8 mouse cellular contexts compared by ENCODE assay signal in genomic region chr7:18840386-18841173, GRCm38 (mm10). TPM values are rescaled to one million over a fixed set of nuclear protein-coding genes. Genes with fewer than 3 reads are reported as not detected.
DNase-seq lines count a peak whose midpoint lies in the region; ATAC-seq and TF ChIP-seq lines count a peak whose summit lies in the region.

No protein-coding gene starts in this region.

- H3K27ac ChIP-seq in embryonic facial prominence, embryonic 14.5 days (replicated peaks; ENCODE audit: low read depth, low read length) = peak overlapping the region; percentile 86
- H3K27ac ChIP-seq in heart, embryonic 13.5 days (replicated peaks) = peak overlapping the region; percentile 68
- H3K27ac ChIP-seq in kidney, embryonic 15.5 days = peak overlapping the region; percentile 94
- H3K27ac ChIP-seq in liver, postnatal 0 days (ENCODE audit: low read depth) = peak overlapping the region; percentile 55
- no peak overlapping the region for H3K27ac ChIP-seq in neural tube, embryonic 11.5 days (ENCODE audit: low read depth, low read length)

- H3K36me3 ChIP-seq in embryonic facial prominence, embryonic 14.5 days (ENCODE audit: control insufficient read depth, insufficient read depth, low read length) = no peaks in the 10 kb centered on the region
- no peaks in the 10 kb centered on the region for H3K36me3 ChIP-seq in heart, embryonic 13.5 days
- no peaks in the 10 kb centered on the region for H3K36me3 ChIP-seq in kidney, embryonic 15.5 days
- no peaks in the 10 kb centered on the region for H3K36me3 ChIP-seq in liver, postnatal 0 days (replicated peaks; ENCODE audit: insufficient read depth, low read length)
- H3K36me3 ChIP-seq in neural tube, embryonic 11.5 days (ENCODE audit: control insufficient read depth, insufficient read depth, low read length) = no peaks in the 10 kb centered on the region

- peak; percentile 63 for DNase-seq in CD4-positive, CD25-positive, alpha-beta regulatory T cell, adult 2 months (ENCODE audit: low read depth, low spot score)
- DNase-seq in adrenal gland, postnatal 14 days = peak; percentile 52
- DNase-seq in embryonic facial prominence, embryonic 14.5 days (ENCODE audit: low spot score) = peak; percentile 87
- DNase-seq in liver, postnatal 0 days = peak; percentile 37
- DNase-seq in neural tube, embryonic 11.5 days (ENCODE audit: low spot score) = peak; percentile 62
- peak; percentile 21 for DNase-seq in thymus, postnatal 25 days

- WGBS in embryonic facial prominence, embryonic 14.5 days = 4% methylated on average over 14 of the region's 17 CpGs
- WGBS in heart, embryonic 13.5 days = 7% methylated on average over 14 of the region's 17 CpGs
- 4% methylated on average over 15 of the region's 17 CpGs for WGBS in kidney, embryonic 15.5 days
- WGBS in liver, postnatal 0 days (ENCODE audit: insufficient replicate concordance) = 7% methylated on average over 13 of the region's 17 CpGs
- WGBS in neural tube, embryonic 11.5 days = 6% methylated on average over 14 of the region's 17 CpGs

- H3K4me1 ChIP-seq in embryonic facial prominence, embryonic 14.5 days (ENCODE audit: control insufficient read depth, insufficient read depth, low read length) = no peaks in the 10 kb centered on the region
- peaks cover 12% of the 10 kb centered on the region; the same call in 1 of the 2 replicates for H3K4me1 ChIP-seq in heart, embryonic 13.5 days
- H3K4me1 ChIP-seq in kidney, embryonic 15.5 days = 0 out of 2 replicates have a peak, but pooled peaks cover 3% of the 10 kb centered on the region
- H3K4me1 ChIP-seq in liver, postnatal 0 days (ENCODE audit: insufficient read depth) = no peaks in the 10 kb centered on the region; the same call in 1 of the 2 replicates
- no peaks in the 10 kb centered on the region for H3K4me1 ChIP-seq in neural tube, embryonic 11.5 days (ENCODE audit: control insufficient read depth, insufficient read depth, low read length)

- H3K4me3 ChIP-seq in embryonic facial prominence, embryonic 14.5 days (ENCODE audit: low read depth, low read length) = peak overlapping the region; percentile 35
- peak overlapping the region; percentile 55 for H3K4me3 ChIP-seq in heart, embryonic 13.5 days
- H3K4me3 ChIP-seq in kidney, embryonic 15.5 days (replicated peaks) = peak overlapping the region; percentile 42
- H3K4me3 ChIP-seq in liver, postnatal 0 days (ENCODE audit: low read depth, low read length) = peak overlapping the region; percentile 37
- peak overlapping the region; percentile 26 for H3K4me3 ChIP-seq in neural tube, embryonic 11.5 days (ENCODE audit: low read depth, low read length)

- no peaks in the 10 kb centered on the region for H3K9me3 ChIP-seq in embryonic facial prominence, embryonic 14.5 days (ENCODE audit: control insufficient read depth, low read length)
- H3K9me3 ChIP-seq in heart, embryonic 13.5 days = no peaks in the 10 kb centered on the region
- H3K9me3 ChIP-seq in kidney, embryonic 15.5 days (replicated peaks) = no peaks in the 10 kb centered on the region
- no peaks in the 10 kb centered on the region for H3K9me3 ChIP-seq in liver, postnatal 0 days (ENCODE audit: low read length)
- H3K9me3 ChIP-seq in neural tube, embryonic 11.5 days (ENCODE audit: control insufficient read depth, low read length) = no peaks in the 10 kb centered on the region

- peak overlapping the region; percentile 55 for H3K9ac ChIP-seq in embryonic facial prominence, embryonic 14.5 days (ENCODE audit: low read depth, low read length)
- peak overlapping the region; percentile 77 for H3K9ac ChIP-seq in heart, embryonic 13.5 days
- H3K9ac ChIP-seq in kidney, embryonic 15.5 days = peak overlapping the region; percentile 44
- H3K9ac ChIP-seq in liver, postnatal 0 days (replicated peaks) = 0 out of 2 replicates have a peak overlapping the region, but pooled peaks have one; percentile 8
- H3K9ac ChIP-seq in neural tube, embryonic 11.5 days (ENCODE audit: low read length) = peak overlapping the region; percentile 49

- TF ChIP-seq CTCF in liver, postnatal 0 days (IDR thresholded peaks at IDR 0.05; ENCODE audit: low read depth) = no peak

- peak; percentile 90 for ATAC-seq in embryonic facial prominence, embryonic 14.5 days (ENCODE audit: low read depth)
- peak; percentile 58; the same call in 1 of the 2 replicates for ATAC-seq in heart, embryonic 13.5 days (ENCODE audit: extremely low read depth, insufficient number of reproducible peaks, low FRiP score, low TSS enrichment)
- ATAC-seq in kidney, embryonic 15.5 days (replicated peaks; ENCODE audit: low FRiP score) = peak; percentile 85
- ATAC-seq in liver, postnatal 0 days = peak; percentile 65
- no peak; the same call in 1 of the 2 replicates for ATAC-seq in neural tube, embryonic 11.5 days (ENCODE audit: insufficient read depth, low FRiP score, low TSS enrichment)

- no peaks in the 10 kb centered on the region for H3K27me3 ChIP-seq in embryonic facial prominence, embryonic 14.5 days (replicated peaks; ENCODE audit: control insufficient read depth, insufficient read depth, low read length)
- no peaks in the 10 kb centered on the region for H3K27me3 ChIP-seq in heart, embryonic 13.5 days (replicated peaks)
- H3K27me3 ChIP-seq in kidney, embryonic 15.5 days = no peaks in the 10 kb centered on the region
- H3K27me3 ChIP-seq in liver, postnatal 0 days (ENCODE audit: insufficient read depth, low read length) = no peaks in the 10 kb centered on the region
- no peaks in the 10 kb centered on the region for H3K27me3 ChIP-seq in neural tube, embryonic 11.5 days (ENCODE audit: control insufficient read depth, insufficient read depth, low read length)

- peak overlapping the region; percentile 60 for H3K4me2 ChIP-seq in embryonic facial prominence, embryonic 14.5 days (ENCODE audit: low read depth, low read length)
- peak overlapping the region; percentile 77 for H3K4me2 ChIP-seq in heart, embryonic 13.5 days
- peak overlapping the region; percentile 58 for H3K4me2 ChIP-seq in kidney, embryonic 15.5 days
- H3K4me2 ChIP-seq in liver, postnatal 0 days (ENCODE audit: low read depth, low read length) = peak overlapping the region; percentile 69
- peak overlapping the region; percentile 55 for H3K4me2 ChIP-seq in neural tube, embryonic 11.5 days (ENCODE audit: low read depth)

- TF ChIP-seq EP300 in liver, postnatal 0 days (IDR thresholded peaks at IDR 0.05; ENCODE audit: low read depth) = no peak

RNA-seq across cellular contexts. Expression of gene Mill2, which starts 0.8 kb away (rescaled TPM):
- total RNA-seq in adrenal gland, postnatal 14 days (2021) = 5.1 and 6.3 TPM in 2 replicates
- 0.52 and 0.58 TPM in 2 replicates for polyA plus RNA-seq in embryonic facial prominence, embryonic 14.5 days (2014; fragmentation: Nextera tagmentation; extraction: Ambion mirVana)
- 0.16 and 0.18 TPM in 2 replicates for polyA plus RNA-seq in heart, embryonic 13.5 days (2015; fragmentation: Nextera tagmentation; extraction: Ambion mirVana)
- polyA plus RNA-seq in kidney, embryonic 15.5 days (2015; fragmentation: Nextera tagmentation; extraction: Ambion mirVana) = 0.76 and 1.2 TPM in 2 replicates
- polyA plus RNA-seq in liver, postnatal 0 days (2015; fragmentation: Nextera tagmentation; extraction: Ambion mirVana) = 0.17 and 0.36 TPM in 2 replicates
- polyA plus RNA-seq in neural tube, embryonic 11.5 days (2014; fragmentation: Nextera tagmentation; extraction: Ambion mirVana) = not detected in 2 replicates

RNA-seq across cellular contexts. Expression of gene Psg17, which starts 19.2 kb away (rescaled TPM):
- total RNA-seq in adrenal gland, postnatal 14 days (2021) = not detected in 2 replicates
- 0.10 TPM in 1 of 2 replicates, not detected in the other for polyA plus RNA-seq in embryonic facial prominence, embryonic 14.5 days (2014; fragmentation: Nextera tagmentation; extraction: Ambion mirVana)
- 0.09 TPM in 1 of 2 replicates, not detected in the other for polyA plus RNA-seq in heart, embryonic 13.5 days (2015; fragmentation: Nextera tagmentation; extraction: Ambion mirVana)
- polyA plus RNA-seq in kidney, embryonic 15.5 days (2015; fragmentation: Nextera tagmentation; extraction: Ambion mirVana) = 0.09 TPM in 1 of 2 replicates, not detected in the other
- not detected in 2 replicates for polyA plus RNA-seq in liver, postnatal 0 days (2015; fragmentation: Nextera tagmentation; extraction: Ambion mirVana)
- not detected in 2 replicates for polyA plus RNA-seq in neural tube, embryonic 11.5 days (2014; fragmentation: Nextera tagmentation; extraction: Ambion mirVana)

RNA-seq across cellular contexts. Expression of gene Pglyrp1, which starts 30.6 kb away (rescaled TPM):
- total RNA-seq in adrenal gland, postnatal 14 days (2021) = 2.3 and 4.5 TPM in 2 replicates
- 5.3 and 10.0 TPM in 2 replicates for polyA plus RNA-seq in embryonic facial prominence, embryonic 14.5 days (2014; fragmentation: Nextera tagmentation; extraction: Ambion mirVana)
- polyA plus RNA-seq in heart, embryonic 13.5 days (2015; fragmentation: Nextera tagmentation; extraction: Ambion mirVana) = 0.82 and 1.2 TPM in 2 replicates
- polyA plus RNA-seq in kidney, embryonic 15.5 days (2015; fragmentation: Nextera tagmentation; extraction: Ambion mirVana) = 2.3 and 4.8 TPM in 2 replicates
- 118 and 119 TPM in 2 replicates for polyA plus RNA-seq in liver, postnatal 0 days (2015; fragmentation: Nextera tagmentation; extraction: Ambion mirVana)
- polyA plus RNA-seq in neural tube, embryonic 11.5 days (2014; fragmentation: Nextera tagmentation; extraction: Ambion mirVana) = 1.4 and 2.1 TPM in 2 replicates

RNA-seq across cellular contexts. Expression of gene Psg19, which starts 42.3 kb away (rescaled TPM):
- total RNA-seq in adrenal gland, postnatal 14 days (2021) = not detected in 2 replicates
- polyA plus RNA-seq in embryonic facial prominence, embryonic 14.5 days (2014; fragmentation: Nextera tagmentation; extraction: Ambion mirVana) = not detected in 2 replicates
- polyA plus RNA-seq in heart, embryonic 13.5 days (2015; fragmentation: Nextera tagmentation; extraction: Ambion mirVana) = not detected in 2 replicates
- polyA plus RNA-seq in kidney, embryonic 15.5 days (2015; fragmentation: Nextera tagmentation; extraction: Ambion mirVana) = not detected in 2 replicates
- not detected in 2 replicates for polyA plus RNA-seq in liver, postnatal 0 days (2015; fragmentation: Nextera tagmentation; extraction: Ambion mirVana)
- polyA plus RNA-seq in neural tube, embryonic 11.5 days (2014; fragmentation: Nextera tagmentation; extraction: Ambion mirVana) = not detected in 2 replicates

Comparison
In these comparisons a context has a peak if more than half of its experiments do, and no peak if none do; other contexts are left out.
1. DNase-seq: peak in every context shown above with its lines; median percentile 87 in embryonic facial prominence, embryonic 14.5 days; 63 in CD4-positive, CD25-positive, alpha-beta regulatory T cell, adult 2 months; 62 in neural tube, embryonic 11.5 days; 52 in adrenal gland, postnatal 14 days; 37 in liver, postnatal 0 days; 21 in thymus, postnatal 25 days.
2. H3K9ac ChIP-seq: peak in every context shown above with its lines; median percentile 77 in heart, embryonic 13.5 days; 55 in embryonic facial prominence, embryonic 14.5 days; 49 in neural tube, embryonic 11.5 days; 44 in kidney, embryonic 15.5 days; 8 in liver, postnatal 0 days.
3. RNA of gene Pglyrp1, which starts 30.6 kb away (polyA plus RNA-seq): 118 to 119 TPM in liver, postnatal 0 days; 5.3 to 10.0 TPM in embryonic facial prominence, embryonic 14.5 days, 2.3 to 4.8 TPM in kidney, embryonic 15.5 days, 1.4 to 2.1 TPM in neural tube, embryonic 11.5 days and 0.82 to 1.2 TPM in heart, embryonic 13.5 days; every median in the first group is over 10 times any median in the second.
4. Peak in every context shown above with its lines, with median percentiles within 50 percentile points of each other: H3K4me2 ChIP-seq and H3K4me3 ChIP-seq.